Mouse (Mus musculus) neutrophil, adult 83 days (primary cell): ENCODE data around the gene Pax6. TPM values are rescaled to one million over a fixed set of nuclear protein-coding genes. Genes with fewer than 3 reads are reported as not detected.

Source experiments
- total RNA-seq, 2 experiments: library from RNA; stranded (reverse); gene quantifications; one replicate each; pipeline ENCODE4 v1.2.4; 2023

The Pax6 gene
- total RNA-seq = not detected

DNA sequence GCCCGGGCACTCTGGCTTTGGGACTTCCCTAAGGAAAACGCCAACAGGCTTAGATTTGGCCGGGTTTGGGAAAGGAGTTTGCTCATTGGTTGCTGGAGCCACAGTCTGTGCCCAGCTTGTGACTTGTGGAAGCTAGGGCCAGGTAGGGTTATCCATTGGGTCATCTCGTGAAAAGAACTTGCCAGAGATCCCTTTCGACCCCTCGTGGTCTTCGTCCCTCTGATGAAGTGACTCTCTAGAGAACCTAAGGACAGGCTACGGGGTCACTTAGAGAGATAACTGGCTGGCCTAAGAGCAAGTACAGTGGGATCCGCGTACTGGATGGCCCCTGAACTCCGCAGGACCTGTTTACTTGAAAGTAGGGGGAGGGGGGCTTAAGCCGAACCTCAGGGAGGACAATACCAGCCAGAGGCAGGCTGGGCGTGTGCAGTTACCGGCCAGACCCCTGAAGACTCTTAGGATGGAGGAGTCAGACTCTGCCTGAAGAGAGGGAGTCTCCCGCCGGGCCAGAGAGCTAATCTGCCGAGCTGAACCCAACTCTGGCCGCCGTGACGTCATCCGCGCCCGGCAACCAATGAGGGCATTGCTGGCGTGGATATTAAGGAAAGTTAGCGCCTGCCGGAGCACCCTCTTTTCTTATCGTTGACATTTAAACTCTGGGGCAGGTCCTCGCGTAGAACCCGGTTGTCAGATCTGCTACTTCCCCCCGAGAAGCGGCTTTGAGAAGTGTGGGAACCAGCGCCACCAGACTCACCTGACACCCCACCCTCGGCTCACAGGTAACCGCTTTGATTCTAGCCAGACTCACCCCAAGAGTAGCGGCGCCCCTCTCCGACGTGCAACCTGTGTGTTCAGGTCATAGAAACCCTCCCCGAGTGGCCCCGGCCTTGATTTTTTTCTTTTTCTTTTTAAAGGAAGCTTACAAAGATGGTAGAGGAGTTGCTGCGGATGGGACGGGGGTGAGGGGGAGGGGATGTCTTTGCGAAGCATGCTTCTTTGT, at the start of gene Pax6:
Pax6 (plus strand) TSS at position 630 of the 1,000 bp plus-strand sequence.

Other genes with a start within 250 kb of the Pax6 start
- 1 to 10 TPM; 6.7 to 7.0 TPM for gene Elp4, start 235.7 kb downstream of the Pax6 start, total RNA-seq
- gene Immp1l, start 235.7 kb downstream of the Pax6 start, total RNA-seq = 10 to 100 TPM in 1 of 2 experiments, 1 to 10 TPM in 1; 9.4 to 17.0 TPM